Mouse (Mus musculus) hindbrain, embryonic 10.5 days (tissue): ENCODE measurements at regions not wholly inside any gene's neighbourhood (a gene's known extent, or its start where the extent isn't known, plus 50 kb on each side); places are given as distances from the start of the nearest gene placed in this dataset.

ENCODE experiments used
- DNase-seq: peaks from one replicate; pipeline ENCODE4 v3.0.0-alpha.2; 2017; ENCODE audit warnings: low spot score
- H3K27ac ChIP-seq: fragments of 300-500 bp; sonication (generic); 2 replicates; pipeline ENCODE4 v1.5.1; 2016; ENCODE audit warnings: mild to moderate bottlenecking, moderate library complexity
- H3K27me3 ChIP-seq: fragments of 300-500 bp; sonication (generic); 2 replicates; pipeline ENCODE4 v1.6.1; 2016; ENCODE audit warnings: mild to moderate bottlenecking; ENCODE audit not compliant: poor library complexity, insufficient read depth, severe bottlenecking
- H3K36me3 ChIP-seq: fragments of 300-500 bp; sonication (generic); 2 replicates; pipeline ENCODE4 v1.6.1; 2016; ENCODE audit warnings: mild to moderate bottlenecking, moderate library complexity
- H3K4me1 ChIP-seq: fragments of 300-500 bp; sonication (generic); replicated peaks from 2 replicates; pipeline ENCODE4 v1.6.1; 2016; ENCODE audit warnings: mild to moderate bottlenecking
- H3K4me3 ChIP-seq: fragments of 300-500 bp; sonication (generic); 2 replicates; pipeline ENCODE4 v1.5.1; 2016; ENCODE audit warnings: mild to moderate bottlenecking, moderate library complexity
- H3K9me3 ChIP-seq: fragments of 300-500 bp; sonication (generic); 2 replicates; pipeline ENCODE4 v1.6.1; 2016; ENCODE audit warnings: mild to moderate bottlenecking, moderate library complexity
- WGBS: fragments of 180-500 bp; shearing (Covaris S2); methylation state at CpG from one replicate; pipeline ENCODE4 v1.1.7; 2016; 5-methylcytosine and 5-hydroxymethylcytosine counted together

DNA sequence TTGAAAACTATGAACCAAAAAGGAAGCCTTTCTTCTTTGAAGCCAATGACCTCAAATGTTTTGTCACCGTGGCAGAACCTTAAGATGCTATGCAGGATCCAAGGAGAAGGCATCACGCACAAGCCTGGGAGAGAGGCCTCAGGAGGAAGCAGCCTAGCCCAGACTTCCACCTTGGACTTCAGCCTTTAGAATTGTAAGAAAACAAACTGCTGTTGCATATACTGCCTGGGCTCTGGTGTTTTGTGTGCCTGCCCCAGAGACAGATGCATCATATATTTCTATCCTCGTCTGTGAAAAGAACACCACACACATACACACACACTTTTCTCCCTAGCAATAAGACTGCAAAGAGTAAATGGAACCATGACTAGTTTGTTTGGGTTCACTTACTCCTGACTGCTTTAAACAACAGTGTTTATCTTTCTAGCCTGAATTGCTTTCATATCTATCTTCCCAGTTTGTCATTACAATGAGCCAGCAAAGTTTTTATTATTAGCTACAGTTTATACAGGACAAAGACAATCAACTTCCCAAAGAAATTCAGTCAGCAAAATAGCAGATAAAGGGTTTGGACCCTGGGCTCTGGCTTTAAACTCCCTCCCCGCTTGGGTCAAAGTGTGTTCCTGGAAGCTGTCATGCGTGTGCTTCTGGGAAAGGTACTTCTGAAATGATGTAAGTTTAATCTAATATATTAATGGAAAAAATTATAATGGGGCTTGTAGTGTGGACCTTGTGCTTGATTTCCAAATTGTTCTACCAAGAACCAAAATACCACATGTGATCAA is 204.2 kb downstream of the Gm5447 start:
- Histone ChIP-seq H3K27ac (no peak overlapping the region), H3K4me3 (no peak overlapping the region), H3K36me3 (no peaks in the 10 kb centered on the region), H3K27me3 (no peaks in the 10 kb centered on the region), H3K9me3 (no peaks in the 10 kb centered on the region), H3K4me1 (peaks cover 9% of the 10 kb centered on the region)
- no peak for DNase-seq
- 85% methylated on average over 5 of the region's 5 CpGs for WGBS

DNA sequence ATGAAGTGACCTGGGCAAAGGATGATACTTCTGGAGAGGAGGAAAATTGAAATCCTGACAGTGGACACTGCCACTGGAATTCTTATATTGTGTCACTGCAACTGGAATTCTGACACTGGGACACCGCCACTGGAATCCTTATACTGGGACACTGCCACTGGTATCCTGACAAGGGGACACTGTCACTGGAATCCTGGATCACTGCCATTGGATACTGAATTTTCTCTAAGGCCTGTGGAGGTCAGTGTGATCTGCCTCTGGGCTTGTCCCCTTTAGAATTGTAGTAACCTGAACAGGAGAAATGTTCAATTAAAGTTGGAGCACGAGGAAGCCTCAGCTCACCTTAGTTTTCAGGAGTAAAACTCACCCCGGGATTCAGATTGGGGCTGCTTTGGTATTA is 205.0 kb downstream of the Gm5447 start:
- no peak for DNase-seq
- Histone ChIP-seq H3K4me3 (no peak overlapping the region), H3K4me1 (peaks cover 9% of the 10 kb centered on the region), H3K36me3 (no peaks in the 10 kb centered on the region), H3K27ac (0 out of 2 replicates have a peak overlapping the region, but pooled peaks have one; percentile 13), H3K9me3 (no peaks in the 10 kb centered on the region), H3K27me3 (no peaks in the 10 kb centered on the region)
- WGBS, result 85% methylated on average over 3 of the region's 3 CpGs

DNA sequence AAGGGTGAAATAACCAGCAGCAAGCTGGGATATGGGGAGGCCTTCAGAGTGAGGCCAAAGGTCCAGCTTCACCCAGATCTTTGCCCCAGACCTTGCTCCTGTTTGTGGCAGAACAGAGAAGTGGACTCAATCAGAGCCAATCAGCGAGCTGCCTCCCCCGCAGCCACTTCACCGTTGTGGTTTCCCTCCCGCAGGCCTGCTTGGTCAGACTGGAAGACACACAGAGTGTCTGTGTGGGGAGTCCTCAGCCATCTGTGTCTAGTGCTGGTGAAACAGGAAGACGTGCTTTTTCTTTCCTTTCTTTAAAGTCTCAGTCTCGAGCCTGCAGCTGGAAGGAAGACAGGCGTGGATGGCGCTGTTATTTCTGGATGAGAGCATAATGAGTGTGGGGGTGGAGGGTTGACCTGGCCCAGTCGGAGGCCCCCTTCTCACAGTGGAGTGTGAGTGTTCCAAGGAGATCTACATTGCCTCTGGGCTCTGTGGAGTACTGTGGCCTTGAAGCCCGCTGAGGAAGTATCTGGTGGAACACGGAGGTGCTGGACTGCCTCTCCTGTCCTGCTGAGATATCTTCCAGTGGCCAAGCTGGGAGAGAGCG is 205.5 kb downstream of the Gm5447 start:
- Histone ChIP-seq H3K9me3 (no peaks in the 10 kb centered on the region), H3K27ac (peak overlapping the region; percentile 13; the same call in 1 of the 2 replicates)
- 37% methylated on average over 12 of the region's 12 CpGs for WGBS

DNA sequence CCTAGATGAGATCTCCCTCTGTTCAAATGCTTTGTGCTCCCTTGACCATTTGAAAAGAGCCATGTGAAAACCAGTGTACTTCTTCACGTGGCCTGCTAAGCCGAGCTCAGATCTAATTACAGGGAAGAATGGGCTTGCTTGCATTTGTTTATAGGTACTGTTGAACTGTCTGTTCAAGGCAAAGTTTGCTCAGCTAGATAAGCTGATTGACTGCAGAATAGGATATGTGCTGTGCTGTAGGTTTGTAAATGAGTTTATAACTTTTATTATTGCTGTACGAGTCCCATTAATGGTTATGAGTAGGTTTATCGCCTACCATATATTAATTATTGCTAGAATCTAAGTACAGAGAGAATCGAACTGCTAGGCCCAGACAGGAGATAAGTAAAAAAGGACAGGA is 207.5 kb downstream of the Gm5447 start:
- Histone ChIP-seq H3K9me3 (no peaks in the 10 kb centered on the region), H3K36me3 (no peaks in the 10 kb centered on the region), H3K4me3 (no peak overlapping the region), H3K4me1 (peaks cover 9% of the 10 kb centered on the region), H3K27ac (no peak overlapping the region), H3K27me3 (no peaks in the 10 kb centered on the region)
- 80% methylated on average over 5 of the region's 5 CpGs for WGBS
- no peak for DNase-seq

More for the DNA sequence above, 205.5 kb downstream of the Gm5447 start:
- no peaks in the 10 kb centered on the region for H3K36me3 ChIP-seq
- no peaks in the 10 kb centered on the region for H3K27me3 ChIP-seq
- peak; percentile 19 for DNase-seq
- no peak overlapping the region for H3K4me3 ChIP-seq
- peaks cover 9% of the 10 kb centered on the region for H3K4me1 ChIP-seq

DNA sequence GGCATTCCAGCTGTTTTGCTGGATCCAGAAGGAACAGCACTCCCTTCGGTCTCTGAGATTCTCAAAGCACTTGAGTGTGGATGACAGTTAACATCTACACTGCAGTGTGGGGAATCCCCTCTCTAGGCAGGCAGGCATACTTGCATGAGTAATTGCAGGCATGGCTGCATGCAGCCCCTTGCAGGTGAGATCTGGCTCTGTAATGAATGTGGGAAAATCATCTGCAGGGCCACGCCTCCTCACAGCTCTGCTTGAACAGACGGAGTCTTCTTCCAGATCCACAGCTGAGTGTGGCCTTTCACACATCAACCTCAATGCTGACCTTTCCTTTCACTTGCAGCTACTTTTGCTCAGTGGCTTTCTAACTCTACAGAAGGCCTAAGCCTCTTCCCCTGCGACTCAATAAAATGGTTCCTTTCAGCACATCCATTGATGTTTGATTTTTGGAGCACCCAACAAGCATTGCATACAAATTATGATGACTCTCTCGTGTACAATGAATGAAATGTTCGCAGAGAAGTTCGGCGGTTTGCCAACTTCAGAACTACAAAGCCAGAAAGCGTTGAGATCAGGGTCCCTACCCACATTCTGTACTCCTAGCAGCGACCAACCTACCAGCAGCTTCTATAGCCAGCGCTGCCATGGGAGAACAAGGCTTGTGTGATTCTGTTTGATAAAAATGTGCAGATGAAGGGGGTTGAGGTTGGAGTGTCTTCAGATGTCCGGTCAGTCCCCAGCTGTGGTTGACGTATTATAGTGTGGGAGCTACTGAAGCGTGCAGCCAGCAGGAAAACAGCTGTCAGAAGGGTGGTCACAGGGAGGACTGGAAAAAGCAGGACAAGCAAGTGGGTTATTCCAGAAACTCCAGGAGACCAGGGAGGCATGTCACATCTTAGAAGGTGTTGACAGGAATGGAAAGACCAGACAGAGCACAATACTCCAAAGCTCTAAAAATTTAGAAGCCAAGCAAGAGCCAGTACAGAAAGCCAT is 211.1 kb downstream of the Gm5447 start:
- no peak for DNase-seq

DNA sequence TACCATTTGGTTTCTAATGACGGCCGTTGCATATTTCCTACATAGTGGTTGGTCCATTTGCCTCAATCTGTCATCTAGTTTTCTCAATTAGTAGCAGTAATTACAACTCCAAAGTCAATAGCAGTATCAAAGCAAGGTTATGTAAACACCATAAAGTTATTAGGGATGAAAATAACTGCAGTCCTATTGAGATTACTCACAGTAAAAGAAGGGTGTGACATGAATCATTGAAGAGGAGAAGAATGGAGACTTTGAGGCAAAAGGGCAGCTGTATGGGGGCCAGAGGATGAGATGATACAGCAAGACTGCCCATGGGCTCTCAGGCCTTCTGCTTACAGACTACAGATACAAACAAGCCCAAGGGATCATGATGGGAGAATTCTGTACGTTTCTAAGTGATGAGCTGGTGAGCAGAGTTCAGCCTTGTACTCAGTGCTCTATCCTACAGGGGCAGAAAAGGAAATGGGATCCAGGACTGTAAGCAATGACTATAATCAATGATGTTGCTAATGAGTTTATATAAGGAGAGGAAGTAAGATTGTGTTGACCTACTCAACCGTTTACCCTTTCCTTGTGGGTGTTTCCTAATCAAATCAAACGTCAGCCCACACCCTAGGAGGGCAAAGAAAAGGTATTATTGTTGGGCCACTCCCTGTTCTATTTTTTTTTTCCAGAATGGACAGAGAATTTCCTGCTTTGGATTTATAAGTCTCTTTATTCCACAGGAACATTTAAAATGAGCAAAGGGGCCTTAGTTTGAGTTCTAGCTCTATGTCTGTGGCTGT is 213.0 kb downstream of the Gm5447 start:
- Histone ChIP-seq H3K9me3 (no peaks in the 10 kb centered on the region), H3K27me3 (no peaks in the 10 kb centered on the region), H3K27ac (no peak overlapping the region), H3K4me1 (no peaks in the 10 kb centered on the region), H3K36me3 (no peaks in the 10 kb centered on the region), H3K4me3 (no peak overlapping the region)
- WGBS, result 70% methylated on average over 5 of the region's 5 CpGs
- DNase-seq, result no peak

More for the DNA sequence above, 211.1 kb downstream of the Gm5447 start:
- 79% methylated on average over 14 of the region's 14 CpGs for WGBS
- no peak overlapping the region for H3K4me3 ChIP-seq
- no peaks in the 10 kb centered on the region for H3K27me3 ChIP-seq
- H3K36me3 ChIP-seq, result no peaks in the 10 kb centered on the region
- H3K4me1 ChIP-seq, result no peaks in the 10 kb centered on the region
- no peaks in the 10 kb centered on the region for H3K9me3 ChIP-seq
- H3K27ac ChIP-seq, result no peak overlapping the region; the same call in 1 of the 2 replicates

DNA sequence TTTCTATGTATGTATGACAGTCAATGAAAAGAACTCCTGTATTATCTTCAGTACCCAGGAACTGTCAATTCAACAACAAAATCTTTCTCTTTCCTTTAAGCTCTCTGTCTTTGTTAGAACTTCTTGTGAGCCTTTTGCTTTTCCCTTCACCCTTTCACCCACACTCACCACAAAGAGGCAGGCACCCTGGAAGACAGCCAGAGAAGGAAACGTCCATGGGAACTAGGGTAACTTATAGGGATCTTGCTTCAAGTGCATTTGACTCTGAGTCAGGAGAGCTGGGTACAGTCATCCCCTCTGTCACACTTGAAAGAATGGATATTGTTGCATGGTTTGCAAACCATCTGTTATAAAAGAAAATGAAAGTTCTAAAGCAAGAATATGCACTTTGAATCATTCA is 215.1 kb downstream of the Gm5447 start:
- no peak for DNase-seq
- Histone ChIP-seq H3K4me3 (no peak overlapping the region), H3K4me1 (no peaks in the 10 kb centered on the region), H3K27me3 (no peaks in the 10 kb centered on the region), H3K36me3 (no peaks in the 10 kb centered on the region), H3K9me3 (no peaks in the 10 kb centered on the region), H3K27ac (no peak overlapping the region)
- 71% methylated on average over 1 of the region's 1 CpGs for WGBS

DNA sequence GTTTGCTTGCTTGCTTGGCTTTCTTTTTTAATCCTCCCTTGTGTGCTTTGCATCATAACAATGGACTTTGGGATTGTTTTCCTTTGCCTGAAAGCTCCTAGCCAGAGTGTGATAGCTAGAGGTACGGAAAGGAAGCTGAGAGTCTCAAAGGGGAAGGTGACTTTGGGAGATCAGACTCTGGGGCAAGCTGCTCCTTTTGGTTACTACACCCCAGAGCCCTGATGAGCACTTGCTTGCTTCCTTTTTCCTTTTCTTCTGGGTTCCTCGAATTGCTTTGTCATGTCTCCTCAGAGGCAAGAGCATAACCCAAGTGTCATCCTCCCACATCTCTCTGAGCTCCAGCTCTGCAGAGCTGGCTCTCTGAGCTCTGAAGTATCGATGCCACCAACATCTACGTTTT is 216.0 kb downstream of the Gm5447 start:
- 79% methylated on average over 4 of the region's 4 CpGs for WGBS

DNA sequence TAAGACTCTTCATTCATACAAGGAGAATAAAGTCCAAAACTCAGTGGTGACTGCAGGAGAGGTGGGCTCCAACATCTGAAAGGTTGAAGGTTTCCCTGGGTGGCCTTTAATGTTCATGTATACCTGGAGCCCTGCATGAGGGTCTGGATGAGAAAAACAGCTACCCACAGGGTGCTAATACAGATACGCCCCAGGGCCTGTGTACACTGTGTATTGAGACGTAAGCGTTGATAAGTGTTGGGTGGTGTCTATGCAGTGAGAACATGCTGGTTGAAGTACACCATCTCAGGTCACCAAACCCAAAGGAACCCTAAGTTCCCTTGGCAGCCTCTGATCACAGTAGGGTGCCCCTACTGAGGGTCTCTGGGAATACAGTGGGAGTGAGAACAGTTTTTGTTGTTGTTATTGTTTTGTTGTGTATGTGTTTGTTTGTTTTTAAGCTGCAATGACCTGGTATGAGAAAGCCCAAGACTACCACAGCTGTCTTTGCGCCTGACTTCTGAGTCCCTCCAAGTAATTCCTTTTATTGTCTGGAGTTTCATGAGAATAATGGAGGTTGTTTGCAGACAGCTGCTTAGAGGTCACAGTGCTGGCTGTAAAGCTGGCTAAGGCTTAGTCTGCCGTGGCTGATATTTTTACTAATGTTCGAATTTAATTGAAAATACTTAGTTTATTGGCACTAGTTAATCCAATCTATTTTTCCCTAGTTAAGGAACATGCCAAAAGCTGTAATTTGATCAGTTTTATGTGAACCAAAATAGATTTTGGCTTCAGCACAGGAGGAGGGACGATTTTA is 217.5 kb downstream of the Gm5447 start:
- Histone ChIP-seq H3K27ac (no peak overlapping the region), H3K4me1 (no peaks in the 10 kb centered on the region), H3K27me3 (no peaks in the 10 kb centered on the region), H3K36me3 (no peaks in the 10 kb centered on the region), H3K9me3 (no peaks in the 10 kb centered on the region), H3K4me3 (no peak overlapping the region)
- no peak for DNase-seq
- 88% methylated on average over 7 of the region's 7 CpGs for WGBS

More for the DNA sequence above, 216.0 kb downstream of the Gm5447 start:
- Histone ChIP-seq H3K9me3 (no peaks in the 10 kb centered on the region), H3K27me3 (no peaks in the 10 kb centered on the region), H3K27ac (no peak overlapping the region), H3K4me3 (no peak overlapping the region), H3K4me1 (no peaks in the 10 kb centered on the region), H3K36me3 (no peaks in the 10 kb centered on the region)
- no peak for DNase-seq

DNA sequence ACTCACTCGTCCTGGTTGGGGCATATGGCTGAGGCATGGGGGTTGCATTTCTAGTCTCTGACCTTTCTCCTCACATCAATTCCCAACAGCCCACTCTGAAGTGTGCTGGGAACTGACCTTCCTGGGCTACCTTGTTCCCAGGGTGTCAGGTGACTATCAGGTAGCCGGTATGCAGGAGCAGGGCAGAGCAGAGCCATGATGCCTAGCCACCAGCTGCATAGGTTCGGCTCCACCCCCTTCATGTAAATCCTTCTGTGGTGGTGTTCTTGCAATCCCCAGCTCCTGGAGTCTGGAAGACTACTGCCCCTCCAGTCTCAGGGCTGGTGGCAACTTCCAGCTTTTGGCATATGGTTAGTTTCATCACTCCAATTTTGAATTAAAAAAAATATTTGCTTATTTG is 221.0 kb downstream of the Gm5447 start:
- no peaks in the 10 kb centered on the region for H3K9me3 ChIP-seq
- H3K36me3 ChIP-seq, result no peaks in the 10 kb centered on the region
- WGBS, result 73% methylated on average over 3 of the region's 3 CpGs
- no peak for DNase-seq
- H3K27ac ChIP-seq, result no peak overlapping the region
- H3K4me1 ChIP-seq, result no peaks in the 10 kb centered on the region
- no peak overlapping the region for H3K4me3 ChIP-seq
- no peaks in the 10 kb centered on the region for H3K27me3 ChIP-seq

DNA sequence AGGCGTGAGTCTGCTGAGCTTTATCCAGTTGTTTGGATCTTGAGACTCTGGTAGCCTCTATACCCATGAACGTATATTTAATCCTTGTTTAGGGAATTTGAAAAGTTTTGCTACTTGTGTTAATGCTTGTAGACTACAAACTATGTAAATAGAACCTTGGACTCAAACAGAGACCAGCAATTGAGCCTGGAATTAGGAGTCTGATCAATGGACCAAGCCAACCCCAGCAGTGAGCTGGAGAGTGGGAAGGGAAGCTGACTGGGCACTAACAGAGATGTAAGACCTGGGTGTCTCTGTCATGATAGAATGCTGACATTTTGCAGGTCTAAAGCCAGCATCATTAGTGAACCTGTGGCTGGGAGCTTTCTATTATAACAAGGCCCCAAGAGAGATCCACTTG is 222.5 kb downstream of the Gm5447 start:
- DNase-seq, result no peak
- H3K9me3 ChIP-seq, result no peaks in the 10 kb centered on the region
- 83% methylated on average over 2 of the region's 2 CpGs for WGBS
- H3K4me1 ChIP-seq, result no peaks in the 10 kb centered on the region
- no peaks in the 10 kb centered on the region for H3K27me3 ChIP-seq
- H3K36me3 ChIP-seq, result no peaks in the 10 kb centered on the region
- H3K27ac ChIP-seq, result no peak overlapping the region
- no peak overlapping the region for H3K4me3 ChIP-seq
